Mouse (Mus musculus) liver, embryonic 16.5 days (tissue): ENCODE measurements at regions not wholly inside any gene's neighbourhood (a gene's known extent, or its start where the extent isn't known, plus 50 kb on each side); places are given as distances from the start of the nearest gene placed in this dataset.

ENCODE experiments used
- ATAC-seq: fragments of 200-750 bp; cut with Nextera tagmentation; 2 replicates; pipeline ENCODE4 v1.8.0; 2017; ENCODE audit warnings: low read depth, mild to moderate bottlenecking, moderate number of reproducible peaks, moderate library complexity
- H3K27ac ChIP-seq: fragments of 300-500 bp; sonication (generic); 2 replicates; pipeline ENCODE4 v1.5.1; 2014; ENCODE audit warnings: mild to moderate bottlenecking, low read length
- H3K27me3 ChIP-seq: fragments of 300-500 bp; sonication (generic); 2 replicates; pipeline ENCODE4 v1.6.1; 2014; ENCODE audit warnings: low read depth, low read length, mixed read lengths; ENCODE audit not compliant: control insufficient read depth, insufficient read depth
- H3K36me3 ChIP-seq: fragments of 300-500 bp; sonication (generic); 2 replicates; pipeline ENCODE4 v1.6.1; 2014; ENCODE audit warnings: mild to moderate bottlenecking; ENCODE audit not compliant: control insufficient read depth, insufficient read depth
- H3K4me1 ChIP-seq: fragments of 300-500 bp; sonication (generic); 2 replicates; pipeline ENCODE4 v1.6.1; 2014; ENCODE audit warnings: low read depth, low read length, mixed read lengths; ENCODE audit not compliant: control insufficient read depth
- H3K4me2 ChIP-seq: fragments of 300-500 bp; sonication (generic); 2 replicates; pipeline ENCODE4 v1.6.1; 2014; ENCODE audit warnings: low read depth, low read length, mixed read lengths
- H3K4me3 ChIP-seq: fragments of 300-500 bp; sonication (generic); 2 replicates; pipeline ENCODE4 v1.5.1; 2014; ENCODE audit warnings: low read depth, mild to moderate bottlenecking, low read length
- H3K9ac ChIP-seq: fragments of 300-500 bp; sonication (generic); 2 replicates; pipeline ENCODE4 v1.6.1; 2014; ENCODE audit warnings: low read depth, low read length
- H3K9me3 ChIP-seq: fragments of 300-500 bp; sonication (generic); replicated peaks from 2 replicates; pipeline ENCODE4 v1.6.1; 2016; ENCODE audit warnings: low read length; ENCODE audit not compliant: control insufficient read depth
- WGBS: fragments of 180-500 bp; shearing (Covaris S2); extraction: QIAGEN DNeasy Blood & Tissue Kit; methylation state at CpG from one replicate; pipeline ENCODE4 v1.1.7; 2014; ENCODE audit not compliant: insufficient replicate concordance; 5-methylcytosine and 5-hydroxymethylcytosine counted together

DNA sequence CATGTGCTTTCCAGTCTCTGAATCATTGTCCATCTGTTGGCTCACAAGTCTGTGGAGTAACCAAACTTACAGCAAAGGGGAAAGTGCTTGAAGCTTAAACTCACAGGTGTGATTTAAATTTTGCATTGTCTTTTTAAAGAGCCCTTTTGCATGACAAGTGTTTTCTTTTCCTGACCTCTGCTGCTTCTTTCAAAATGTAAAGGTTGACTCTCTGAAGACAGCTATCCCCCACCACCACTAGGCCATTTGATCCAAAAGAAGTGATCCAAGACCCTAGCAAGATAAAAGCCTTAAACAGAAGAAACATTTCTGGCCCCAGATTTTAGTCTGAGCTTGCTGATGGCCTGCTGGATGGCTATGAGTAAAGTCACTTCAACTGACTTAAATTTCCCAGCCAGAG is 118.6 kb downstream of the Gm12728 start:
- H3K9ac ChIP-seq, result no peak overlapping the region
- H3K27ac ChIP-seq, result no peak overlapping the region
- no peaks in the 10 kb centered on the region for H3K27me3 ChIP-seq
- no peak for ATAC-seq
- no peak overlapping the region for H3K4me3 ChIP-seq
- H3K36me3 ChIP-seq, result no peaks in the 10 kb centered on the region
- no peak overlapping the region for H3K4me2 ChIP-seq
- no peaks in the 10 kb centered on the region for H3K4me1 ChIP-seq
- no peaks in the 10 kb centered on the region for H3K9me3 ChIP-seq

DNA sequence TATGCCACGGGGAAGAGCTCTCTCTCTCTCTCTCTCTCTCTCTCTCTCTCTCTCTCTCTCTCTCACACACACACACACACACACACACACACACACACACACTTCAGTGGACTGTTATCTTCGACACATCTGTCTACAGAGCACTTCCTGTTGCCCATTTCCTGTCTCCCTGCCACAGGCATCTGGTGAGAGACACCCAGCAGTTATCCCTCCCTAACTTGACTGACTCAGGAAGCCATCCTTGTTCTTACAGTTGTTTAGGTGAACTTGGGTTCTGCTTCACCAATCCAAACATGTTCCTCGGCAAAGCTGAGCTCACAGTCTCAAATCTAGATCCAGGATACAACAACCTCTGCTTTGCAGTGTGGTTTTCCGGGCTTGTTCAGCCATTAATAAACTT is 119.6 kb downstream of the Gm12728 start:
- WGBS, result 22% methylated on average over 4 of the region's 4 CpGs

DNA sequence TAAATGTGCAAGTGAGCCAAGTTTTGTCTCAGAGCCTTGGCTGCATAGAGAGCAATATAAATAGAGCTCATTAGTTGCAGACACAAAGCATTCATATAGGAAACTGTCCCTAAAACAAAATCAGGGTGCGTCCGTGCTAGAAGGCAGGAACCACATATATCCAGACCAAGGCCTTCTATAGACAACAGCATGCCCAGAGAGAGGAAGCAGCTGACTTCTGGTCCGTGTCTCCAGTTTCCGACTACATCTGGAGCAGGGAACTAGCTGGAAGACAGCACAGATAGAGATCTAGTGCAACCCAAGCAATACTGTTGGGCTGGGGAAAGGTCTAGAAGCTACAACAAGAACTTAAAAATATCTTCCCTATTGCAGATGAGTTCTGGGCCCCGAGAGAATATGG is 121.0 kb downstream of the Gm12728 start:
- Histone ChIP-seq H3K4me3 (no peak overlapping the region), H3K27ac (no peak overlapping the region), H3K4me1 (no peaks in the 10 kb centered on the region), H3K9me3 (no peaks in the 10 kb centered on the region), H3K36me3 (no peaks in the 10 kb centered on the region), H3K4me2 (no peak overlapping the region), H3K9ac (no peak overlapping the region), H3K27me3 (no peaks in the 10 kb centered on the region)
- ATAC-seq, result no peak
- WGBS, result 52% methylated on average over 5 of the region's 5 CpGs

More for the DNA sequence above, 119.6 kb downstream of the Gm12728 start:
- Histone ChIP-seq H3K9me3 (no peaks in the 10 kb centered on the region), H3K4me3 (no peak overlapping the region), H3K36me3 (no peaks in the 10 kb centered on the region), H3K4me2 (no peak overlapping the region), H3K4me1 (no peaks in the 10 kb centered on the region), H3K27ac (no peak overlapping the region), H3K9ac (no peak overlapping the region), H3K27me3 (no peaks in the 10 kb centered on the region)
- no peak for ATAC-seq

- no peak overlapping the region for H3K4me3 ChIP-seq
- H3K4me2 ChIP-seq, result no peak overlapping the region
- 68% methylated on average over 6 of the region's 6 CpGs for WGBS
- H3K27ac ChIP-seq, result no peak overlapping the region
- no peak overlapping the region for H3K9ac ChIP-seq
- H3K4me1 ChIP-seq, result no peaks in the 10 kb centered on the region
- H3K27me3 ChIP-seq, result no peaks in the 10 kb centered on the region
- H3K9me3 ChIP-seq, result no peaks in the 10 kb centered on the region
- ATAC-seq, result no peak
- no peaks in the 10 kb centered on the region for H3K36me3 ChIP-seq
Measured at GRCm38 (mm10) chr4:105911678-105912077, 122.0 kb downstream of the Gm12728 start.

- Histone ChIP-seq H3K27ac (no peak overlapping the region), H3K36me3 (no peaks in the 10 kb centered on the region), H3K9ac (no peak overlapping the region), H3K4me1 (no peaks in the 10 kb centered on the region), H3K4me2 (no peak overlapping the region), H3K4me3 (no peak overlapping the region), H3K27me3 (no peaks in the 10 kb centered on the region), H3K9me3 (no peaks in the 10 kb centered on the region)
- no peak for ATAC-seq
- 70% methylated on average over 4 of the region's 4 CpGs for WGBS
Measured at GRCm38 (mm10) chr4:105912296-105912695, 122.6 kb downstream of the Gm12728 start.

DNA sequence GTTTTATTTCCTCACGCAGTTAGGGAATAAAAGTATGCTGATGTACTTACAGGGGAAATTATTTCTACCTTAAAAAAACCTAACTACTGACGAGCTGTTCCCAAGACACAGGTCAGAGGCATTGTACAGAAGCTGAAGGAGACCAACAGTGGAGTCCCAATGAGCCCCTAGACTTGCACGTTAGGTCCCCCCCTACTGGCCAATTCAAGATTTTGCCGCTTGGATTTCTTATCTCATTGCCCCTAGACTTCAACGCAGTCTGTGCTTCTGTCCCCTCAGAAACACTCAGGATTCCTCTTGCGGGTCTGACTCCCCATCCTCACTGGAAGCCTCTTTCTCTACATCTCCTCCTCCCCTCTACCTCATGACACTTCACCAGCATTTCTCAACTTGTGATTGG is 125.3 kb downstream of the Gm12728 start:
- no peaks in the 10 kb centered on the region for H3K9me3 ChIP-seq
- H3K4me2 ChIP-seq, result no peak overlapping the region
- H3K4me3 ChIP-seq, result no peak overlapping the region
- no peak for ATAC-seq
- H3K27ac ChIP-seq, result no peak overlapping the region
- H3K4me1 ChIP-seq, result no peaks in the 10 kb centered on the region
- no peak overlapping the region for H3K9ac ChIP-seq
- H3K27me3 ChIP-seq, result no peaks in the 10 kb centered on the region
- WGBS, result 30% methylated on average over 6 of the region's 6 CpGs
- no peaks in the 10 kb centered on the region for H3K36me3 ChIP-seq

GRCm38 (mm10) chr4:105916229-105916628 is 126.6 kb downstream of the Gm12728 start:
- WGBS, result 77% methylated on average over 9 of the region's 9 CpGs
- no peak overlapping the region for H3K4me2 ChIP-seq
- H3K4me1 ChIP-seq, result no peaks in the 10 kb centered on the region
- no peak overlapping the region for H3K9ac ChIP-seq
- ATAC-seq, result no peak
- no peaks in the 10 kb centered on the region for H3K27me3 ChIP-seq
- no peaks in the 10 kb centered on the region for H3K9me3 ChIP-seq
- H3K36me3 ChIP-seq, result no peaks in the 10 kb centered on the region
- no peak overlapping the region for H3K27ac ChIP-seq
- no peak overlapping the region for H3K4me3 ChIP-seq

- WGBS, result 52% methylated on average over 6 of the region's 6 CpGs
- no peaks in the 10 kb centered on the region for H3K27me3 ChIP-seq
Measured at GRCm38 (mm10) chr4:105924781-105925382, 135.2 kb downstream of the Gm12728 start.

DNA sequence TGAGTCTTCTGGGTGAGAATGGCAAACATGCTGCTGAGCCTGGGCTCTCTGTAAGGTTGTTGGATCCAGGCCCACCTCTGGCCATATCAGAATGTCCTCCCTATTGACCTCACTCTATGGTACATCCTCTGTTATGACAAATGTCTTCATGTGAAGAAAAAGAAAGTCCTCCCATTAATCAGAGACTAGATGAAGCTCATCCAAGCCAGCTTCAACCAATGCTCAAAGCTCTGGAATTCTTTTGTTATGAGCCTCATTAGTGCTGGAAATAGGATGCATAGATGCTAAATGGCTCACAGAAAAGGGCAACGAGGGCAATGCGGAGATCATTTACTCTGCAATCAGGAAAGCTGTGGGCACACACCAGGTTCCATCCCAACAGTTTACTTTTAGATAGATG is 135.8 kb downstream of the Gm12728 start:
- Histone ChIP-seq H3K9me3 (no peaks in the 10 kb centered on the region), H3K36me3 (no peaks in the 10 kb centered on the region), H3K4me3 (no peak overlapping the region), H3K4me2 (no peak overlapping the region), H3K9ac (no peak overlapping the region), H3K27ac (no peak overlapping the region), H3K27me3 (no peaks in the 10 kb centered on the region), H3K4me1 (no peaks in the 10 kb centered on the region)
- WGBS, result 65% methylated on average over 2 of the region's 2 CpGs
- no peak for ATAC-seq

More at GRCm38 (mm10) chr4:105924781-105925382, 135.2 kb downstream of the Gm12728 start:
- Histone ChIP-seq H3K9me3 (no peaks in the 10 kb centered on the region), H3K27ac (no peak overlapping the region), H3K4me1 (no peaks in the 10 kb centered on the region), H3K9ac (no peak overlapping the region), H3K4me3 (no peak overlapping the region), H3K4me2 (no peak overlapping the region), H3K36me3 (no peaks in the 10 kb centered on the region)
- no peak for ATAC-seq
